Mouse (Mus musculus): ENCODE measurements around the gene Gm10318.

Gene Gm10318

GRCm38 (mm10) chr10:77895562-77895961 is 42.9 kb downstream of the Gm10318 start:
- DNase-seq, result no peak

DNA sequence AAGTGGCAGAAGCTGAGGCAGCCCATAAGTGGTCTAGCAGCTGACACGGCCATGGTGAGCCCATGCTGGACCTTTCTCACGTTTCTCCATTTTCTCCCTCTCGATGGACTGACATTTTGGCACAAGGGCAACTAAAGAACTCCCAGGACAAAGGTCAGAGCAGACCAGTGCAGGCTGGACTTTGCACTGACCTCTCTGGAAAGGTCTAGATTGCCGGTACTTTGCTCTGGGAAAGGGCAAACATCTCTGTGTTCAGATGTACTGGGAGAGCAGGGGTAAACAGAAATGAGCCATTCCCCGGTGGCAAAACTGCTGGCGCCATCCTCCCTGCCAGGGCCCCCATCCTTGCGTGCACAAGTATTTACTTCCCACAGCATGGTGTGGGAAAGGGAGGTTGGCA is 47.5 kb downstream of the Gm10318 start:
- peak; percentile 48 to 52 for DNase-seq

GRCm38 (mm10) chr10:77900903-77901818 is 48.5 kb downstream of the Gm10318 start:
- no peak for DNase-seq

- DNase-seq, result peak in 1 of 2 experiments; percentile 24
Observed at GRCm38 (mm10) chr10:77901871-77902210, 49.2 kb downstream of the Gm10318 start.

DNA sequence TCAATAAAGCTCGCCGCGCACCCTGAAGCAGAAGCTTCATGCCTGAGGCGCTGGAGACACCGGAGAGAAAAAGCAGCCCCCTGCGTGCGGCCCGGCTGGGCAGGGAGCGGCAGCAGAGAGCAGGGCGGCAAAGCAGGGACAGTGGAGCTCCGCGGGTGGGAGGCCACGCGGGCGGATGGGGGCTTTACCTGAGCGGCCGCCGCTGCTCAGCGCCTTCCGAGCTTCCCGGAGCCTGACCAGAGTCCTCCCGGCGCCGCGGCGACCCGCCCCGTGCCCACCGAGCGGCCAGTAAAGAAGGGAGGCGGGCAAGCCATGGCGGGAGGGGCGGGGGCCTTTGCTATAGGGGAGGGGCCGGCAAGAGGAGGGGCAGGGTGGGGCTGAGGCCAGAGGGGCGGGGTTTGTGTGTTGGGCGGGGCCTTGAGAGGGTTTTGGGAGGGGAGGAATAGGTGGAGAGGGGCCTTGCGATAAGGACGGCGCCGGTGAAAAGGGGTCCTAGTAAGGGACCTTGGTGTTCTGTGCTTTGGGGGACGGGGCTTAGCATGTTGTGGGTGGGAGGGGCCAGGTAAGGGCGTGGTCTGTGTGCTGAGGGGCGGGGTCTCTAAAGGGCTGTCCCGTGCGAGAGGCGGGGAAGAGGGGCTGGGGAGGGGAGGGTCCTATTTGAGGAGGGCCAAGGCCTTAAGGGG is 49.7 kb downstream of the Gm10318 start, which contains the start of gene Lrrc3:
Gene Lrrc3 (minus strand): TSS at position 326 of the 683 bp plus-strand sequence.
- peak; percentile 73 to 81 for DNase-seq

- peak; percentile 47 to 65 for DNase-seq
Observed at GRCm38 (mm10) chr10:77902894-77903715, 50.4 kb downstream of the Gm10318 start.
